Mouse (Mus musculus): Measurements from ENCODE around the gene Ncoa4. TPM values are rescaled to one million over a fixed set of nuclear protein-coding genes. Genes with fewer than 3 reads are reported as not detected.

The Ncoa4 gene
- 71.2 TPM for polyA plus RNA-seq (2017; shearing (Covaris generic))

GRCm38 (mm10) chr14:32159690-32160246 lies at the start of gene Ncoa4:
Gene Ncoa4 (plus strand): TSS chr14:32159865.

GRCm38 (mm10) chr14:32141723-32142122 lies 17.9 kb upstream of the Ncoa4 start, which contains the start of gene Msmb:
Gene Msmb (plus strand): TSS chr14:32142023.

DNA sequence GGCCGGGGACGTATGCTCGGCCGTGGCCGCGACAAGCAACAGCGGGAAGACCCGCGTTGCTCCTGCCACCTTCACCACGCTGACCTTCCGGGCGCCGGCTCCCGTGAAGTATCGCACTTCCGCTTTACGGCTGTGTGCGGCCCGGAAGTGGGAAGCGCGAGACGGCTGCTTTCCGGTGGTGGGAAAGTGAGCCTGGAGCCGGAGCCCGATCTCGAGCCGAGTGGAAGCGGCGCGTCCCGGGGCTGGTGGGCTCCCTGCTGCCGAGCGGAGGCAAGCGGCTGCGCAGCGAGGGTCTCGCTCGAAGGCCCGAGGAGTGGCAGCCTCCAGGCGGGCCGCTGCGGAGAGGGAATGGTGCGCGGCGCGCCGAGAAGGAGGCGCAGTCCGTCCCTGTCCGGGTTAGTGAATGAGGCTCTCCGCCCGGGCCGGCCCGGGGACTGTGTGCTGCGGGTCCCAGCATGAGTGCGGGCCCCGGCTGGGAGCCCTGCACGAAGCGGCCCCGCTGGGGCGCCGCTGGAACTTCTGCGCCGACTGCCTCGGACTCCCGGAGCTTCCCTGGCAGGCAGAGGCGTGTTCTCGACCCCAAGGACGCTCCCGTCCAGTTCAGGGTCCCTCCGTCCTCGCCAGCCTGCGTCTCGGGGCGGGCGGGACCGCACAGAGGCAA lies 42.3 kb downstream of the Ncoa4 start, which contains the start of the genes Timm23 and Parg:
Gene Timm23 (minus strand): TSS at position 108 of the 661 bp plus-strand sequence.
Gene Parg (plus strand): TSS at position 159 of the 661 bp plus-strand sequence.

Other genes starting within 250 kb of the Ncoa4 start
- not detected for gene Galnt15, start 130.9 kb upstream of the Ncoa4 start, polyA plus RNA-seq (2017; shearing (Covaris generic))
- 12.7 TPM for gene Oxnad1, start 74.5 kb upstream of the Ncoa4 start, polyA plus RNA-seq (2017; shearing (Covaris generic))
- gene Dph3, start 74.1 kb upstream of the Ncoa4 start, polyA plus RNA-seq (2017; shearing (Covaris generic)) = 143 TPM
- not detected for gene Msmb, start 17.8 kb upstream of the Ncoa4 start, polyA plus RNA-seq (2017; shearing (Covaris generic))
- gene Timm23, start 42.0 kb downstream of the Ncoa4 start, polyA plus RNA-seq (2017; shearing (Covaris generic)) = 188 TPM
- 66.5 TPM for gene Parg, start 42.1 kb downstream of the Ncoa4 start, polyA plus RNA-seq (2017; shearing (Covaris generic))
- 0.43 TPM for gene Ogdhl, start 162.2 kb downstream of the Ncoa4 start, polyA plus RNA-seq (2017; shearing (Covaris generic))
- gene 1700024G13Rik, start 228.5 kb downstream of the Ncoa4 start, polyA plus RNA-seq (2017; shearing (Covaris generic)) = not detected

Measured in effector memory CD4-positive, alpha-beta T cell, adult 7 months (primary cell).